Mouse (Mus musculus): ENCODE measurements around the gene Cox17.

GRCm38 (mm10) chr16:38307221-38307605, 39.6 kb upstream of the Cox17 start:
- TF ChIP-seq POLR2A (IDR thresholded peaks at IDR 0.05; ENCODE audit: insufficient read depth, low read depth, low read length) (no peak), CTCF (IDR thresholded peaks at IDR 0.05; ENCODE audit: insufficient read depth, low read depth, low read length) (no peak)
